Mouse (Mus musculus): Measurements from ENCODE around the gene Spata2.

Spata2 gene

DNA sequence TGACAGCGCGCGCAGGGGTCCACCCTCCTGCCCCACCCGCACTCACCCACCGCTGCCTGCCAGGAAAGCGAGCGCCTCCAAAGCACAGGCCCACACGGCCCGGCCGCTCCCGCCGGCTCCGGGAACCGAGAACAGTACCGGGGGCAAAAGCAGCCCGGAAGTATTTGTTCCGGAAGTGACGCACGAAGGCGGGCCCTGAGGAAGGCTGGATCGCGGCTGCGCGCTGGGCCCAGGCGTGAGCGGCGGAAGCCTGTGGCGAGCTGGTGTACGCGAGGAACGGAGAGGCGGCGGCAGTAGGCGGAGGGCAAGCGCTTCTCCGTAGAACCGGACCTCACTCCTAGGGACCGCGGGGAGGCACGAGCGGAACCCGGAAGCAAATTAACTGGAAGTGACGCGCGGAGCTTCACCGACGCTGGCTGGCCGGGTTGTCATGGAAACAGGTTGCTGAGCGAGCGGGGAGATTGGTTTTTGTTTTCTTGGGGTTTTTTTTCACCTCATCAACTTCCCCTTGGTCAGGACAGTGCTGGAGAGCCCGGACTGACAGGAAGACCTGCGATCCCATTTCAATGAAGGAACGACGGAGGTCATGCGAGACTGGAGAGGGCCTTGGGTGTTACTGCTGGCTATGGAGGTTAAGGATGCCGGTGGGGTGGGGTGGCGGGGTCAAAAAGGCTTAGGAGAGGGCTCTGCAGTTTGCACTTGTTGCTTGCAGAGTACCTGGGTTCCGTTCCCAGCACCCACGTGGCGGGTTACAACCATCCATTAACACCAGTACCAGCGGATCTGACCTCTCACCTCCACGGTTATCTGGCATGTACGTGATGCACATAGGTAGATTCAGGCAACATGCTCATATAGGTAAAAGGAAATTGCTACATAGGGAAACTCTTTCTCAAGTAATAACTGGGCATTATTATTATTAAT is at the start of gene Spata2:
TSS of gene Spata2 (minus strand) at position 175 of the 924 bp plus-strand sequence.
- DNase-seq: peak; percentile 95

DNA sequence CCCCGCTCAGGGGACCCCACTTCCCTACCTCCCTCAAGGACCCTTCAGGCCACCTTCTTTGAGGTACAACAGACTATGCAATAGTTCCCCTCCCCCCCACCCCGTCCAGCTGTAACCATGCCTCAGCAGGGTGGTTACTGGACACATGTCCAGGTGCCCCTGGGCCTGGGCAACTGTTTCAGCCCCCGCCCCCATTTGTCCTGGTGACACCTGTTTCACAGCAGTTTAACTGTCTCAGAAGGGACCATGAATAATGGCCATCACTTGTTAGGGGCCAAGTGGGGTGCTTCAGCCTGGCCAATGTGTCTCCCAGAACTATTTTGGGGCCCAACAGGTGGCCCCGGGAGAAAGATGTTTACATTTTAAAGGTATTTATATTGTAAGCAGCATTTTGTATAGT is 49.7 kb upstream of the Spata2 start:
- no peak for DNase-seq

- peak; percentile 38 for DNase-seq
These were observed 49.1 kb upstream of the Spata2 start for GRCm38 (mm10) chr2:167541761-167542160.

DNA sequence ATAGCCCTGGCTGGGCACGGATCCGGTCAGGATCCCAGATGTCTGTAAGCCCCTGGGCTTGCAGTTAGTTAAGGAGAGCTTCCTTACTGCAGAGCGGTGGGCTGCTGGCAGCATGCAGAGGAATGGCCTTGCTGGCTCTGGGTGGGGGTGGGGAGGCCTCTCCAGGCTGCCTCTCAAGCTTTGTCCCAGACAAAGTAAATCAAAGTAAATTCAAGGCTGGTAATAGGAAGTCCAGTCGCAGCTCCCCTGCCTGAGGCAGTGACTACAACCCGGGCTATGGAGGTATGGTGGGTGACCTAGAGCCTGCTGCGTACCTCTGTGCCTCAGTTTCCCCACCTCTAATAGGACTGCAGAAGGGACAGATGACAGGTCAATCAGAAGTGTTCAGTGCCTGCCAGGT is 48.6 kb upstream of the Spata2 start:
- peak; percentile 23 for DNase-seq

DNA sequence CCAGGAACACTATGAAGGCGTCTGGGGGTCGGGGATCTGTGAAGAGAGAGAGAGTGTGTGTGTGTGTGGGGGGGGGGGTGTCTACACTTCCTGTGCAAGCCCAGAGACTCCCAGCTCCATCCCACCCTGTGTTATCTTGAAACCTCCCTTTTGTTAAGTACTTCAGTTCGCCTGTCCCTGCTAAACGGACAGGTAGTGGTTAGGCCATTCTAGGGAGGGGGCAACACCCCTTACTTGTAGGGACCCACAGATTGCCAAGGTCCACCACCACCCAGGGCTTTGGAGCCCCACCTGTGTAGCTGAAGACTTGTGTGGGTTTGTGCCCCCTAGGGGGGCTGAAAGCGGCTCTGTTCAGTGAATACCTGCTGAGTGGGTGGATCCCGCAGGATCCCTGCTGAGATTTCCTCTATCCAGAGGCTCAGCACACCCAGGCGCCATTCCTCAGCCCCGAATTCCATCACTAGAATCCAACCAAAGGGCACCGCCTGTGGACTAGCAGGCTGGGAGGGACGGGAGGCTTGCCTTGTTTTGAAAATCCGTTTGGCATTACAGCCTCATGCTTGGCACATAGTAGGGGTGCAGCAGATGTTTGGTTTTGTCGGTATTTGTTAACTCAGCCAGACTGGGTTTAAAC is 47.9 kb upstream of the Spata2 start:
- DNase-seq: peak; percentile 29

DNA sequence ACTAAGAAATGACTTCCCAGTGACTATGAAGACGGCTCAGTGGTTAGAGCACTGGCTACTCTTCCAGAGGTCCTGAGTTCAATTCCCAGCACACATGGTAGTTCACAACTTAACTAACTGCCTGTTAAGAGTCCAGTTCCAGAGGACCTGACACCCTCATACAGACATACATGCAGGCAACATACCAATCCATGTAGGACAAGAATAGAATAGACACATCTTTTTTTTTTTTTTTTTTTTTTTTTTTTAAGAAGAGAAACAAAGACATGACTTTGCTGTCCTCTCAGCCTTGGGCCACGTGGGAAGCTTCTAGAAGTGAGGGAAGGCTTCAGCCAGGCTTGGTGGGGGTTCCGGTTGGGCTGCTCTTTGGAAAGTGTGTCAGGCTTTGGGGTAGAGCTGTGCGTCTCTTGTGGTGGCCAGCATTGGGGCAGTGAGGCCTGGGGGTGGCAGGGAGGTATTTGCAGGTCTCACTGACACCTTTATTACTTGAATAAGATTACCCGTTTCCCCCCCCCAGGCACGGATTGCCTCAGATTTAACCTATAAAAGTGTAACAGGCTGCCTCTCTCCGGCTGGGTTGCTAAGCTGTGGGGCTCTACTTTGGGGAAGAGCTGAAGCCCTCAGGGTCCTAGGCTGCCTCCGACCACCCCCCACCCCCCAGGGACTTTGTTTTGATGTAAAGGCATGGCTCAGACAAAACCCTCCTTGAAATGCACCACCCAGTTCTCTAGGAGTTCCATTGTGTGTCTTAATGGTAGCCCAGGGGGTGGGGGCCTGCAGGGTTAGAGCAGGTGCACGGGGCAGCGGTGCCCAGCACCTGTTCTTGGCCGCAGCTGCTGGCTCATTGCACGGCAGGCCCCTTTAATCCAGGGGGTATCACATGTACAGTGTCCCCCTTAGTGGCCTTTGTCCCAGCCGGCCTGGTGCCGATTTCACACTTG is 47.1 kb upstream of the Spata2 start:
- peak; percentile 38 for DNase-seq

- peak; percentile 53 for DNase-seq
These were observed 46.1 kb upstream of the Spata2 start for GRCm38 (mm10) chr2:167538671-167539306.

GRCm38 (mm10) chr2:167537476-167538297 is 45.0 kb upstream of the Spata2 start, which contains the start of gene Snai1:
Gene Snai1, plus strand, starts transcription at chr2:167538195.
- peak; percentile 98 for DNase-seq

DNA sequence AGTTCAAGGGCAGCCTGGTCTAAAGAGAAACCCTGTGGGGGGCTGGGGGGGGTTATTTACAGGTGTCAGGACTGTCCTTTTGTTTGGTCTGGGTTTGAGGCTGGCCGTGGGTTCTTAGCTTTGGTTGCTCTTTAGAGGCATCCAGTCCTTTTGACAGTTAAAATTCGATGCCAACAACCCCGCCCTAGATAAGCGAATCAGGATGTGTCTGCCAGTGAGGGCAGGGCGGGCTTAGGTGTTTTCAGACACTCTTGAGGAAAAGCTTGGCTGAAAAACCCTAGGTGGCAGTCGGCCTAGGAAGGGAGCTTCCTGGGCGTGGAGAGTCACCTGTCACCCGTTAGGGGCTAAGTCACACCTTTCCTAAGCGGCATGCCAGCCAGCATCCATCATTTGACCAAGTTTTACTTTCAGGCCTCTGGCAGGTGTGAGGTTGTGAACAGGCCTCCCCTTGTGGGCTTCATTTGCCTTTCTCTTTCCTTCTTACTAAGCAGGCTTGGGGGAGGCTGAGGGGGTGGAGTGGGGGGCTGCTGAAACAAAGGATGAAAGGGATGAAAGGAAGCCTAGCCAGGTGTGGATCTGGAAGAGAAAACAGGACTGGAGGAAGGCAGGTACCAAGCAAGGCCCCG is 43.7 kb upstream of the Spata2 start:
- DNase-seq: no peak

- no peak for DNase-seq
These were observed 41.2 kb upstream of the Spata2 start for GRCm38 (mm10) chr2:167533880-167534279.

GRCm38 (mm10) chr2:167532131-167532530 is 39.4 kb upstream of the Spata2 start:
- DNase-seq: peak; percentile 78

DNA sequence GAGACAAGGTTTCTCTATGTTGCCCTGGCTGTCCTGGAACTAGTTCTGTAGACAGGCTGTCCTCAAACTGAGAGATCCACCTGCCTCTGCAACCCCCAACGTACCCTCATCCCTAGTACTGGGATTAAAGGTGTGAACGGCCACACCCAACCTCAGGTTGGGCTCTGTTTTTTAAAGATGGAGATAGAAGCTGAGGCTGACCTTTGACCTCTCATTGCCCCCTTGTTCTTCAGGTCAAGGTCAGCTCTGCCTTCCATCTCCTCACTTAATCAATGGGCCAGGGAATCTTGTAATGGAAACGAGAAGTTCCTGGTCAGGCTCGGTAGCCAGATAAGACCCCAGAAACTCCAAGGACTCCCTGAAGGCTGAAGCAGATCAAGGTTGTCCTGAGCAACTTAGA is 37.8 kb upstream of the Spata2 start:
- no peak for DNase-seq

- DNase-seq: no peak
These were observed 37.3 kb upstream of the Spata2 start for GRCm38 (mm10) chr2:167529935-167530513.

GRCm38 (mm10) chr2:167528278-167528677 is 35.6 kb upstream of the Spata2 start:
- DNase-seq: peak; percentile 51

GRCm38 (mm10) chr2:167519606-167520252 is 27.0 kb upstream of the Spata2 start:
- no peak for DNase-seq

GRCm38 (mm10) chr2:167515688-167516087 is 23.0 kb upstream of the Spata2 start:
- no peak for DNase-seq

- no peak for DNase-seq
These were observed 22.0 kb upstream of the Spata2 start for GRCm38 (mm10) chr2:167514641-167515040.

- DNase-seq: no peak
These were observed 20.3 kb upstream of the Spata2 start for GRCm38 (mm10) chr2:167512970-167513369.

GRCm38 (mm10) chr2:167512365-167512764 is 19.7 kb upstream of the Spata2 start:
- DNase-seq: no peak

- DNase-seq: no peak
These were observed 17.8 kb upstream of the Spata2 start for GRCm38 (mm10) chr2:167510485-167510884.
